Mouse (Mus musculus): Measurements from ENCODE around the gene Mboat7. TPM values are rescaled to one million over a fixed set of nuclear protein-coding genes. Genes with fewer than 3 reads are reported as not detected.

Mboat7 gene
- 100 to 1,000 TPM; 173 to 189 TPM for total RNA-seq (2023)

GRCm38 (mm10) chr7:3692987-3693808 lies at the start of gene Mboat7:
Gene Mboat7 (minus strand): TSS chr7:3693523.

GRCm38 (mm10) chr7:3720268-3720667 lies 26.9 kb upstream of the Mboat7 start, which contains the start of gene Pirb:
Gene Pirb (minus strand): TSS chr7:3720391.

GRCm38 (mm10) chr7:3703879-3704441 lies 10.6 kb upstream of the Mboat7 start, which contains the start of gene Rps9:
Gene Rps9 (plus strand): TSS chr7:3703993.

GRCm38 (mm10) chr7:3692382-3692986 lies 839 bp downstream of the Mboat7 start, which contains the start of gene Tsen34:
Gene Tsen34 (plus strand): TSS chr7:3692863.

GRCm38 (mm10) chr7:3677342-3677741 lies 16.0 kb downstream of the Mboat7 start, which contains the start of gene Tmc4:
Gene Tmc4 (minus strand): TSS chr7:3677553.

GRCm38 (mm10) chr7:3665215-3666114 lies 27.9 kb downstream of the Mboat7 start, which contains the start of gene Leng1:
Gene Leng1 (minus strand): TSS chr7:3665840.

GRCm38 (mm10) chr7:3644672-3645487 lies 48.4 kb downstream of the Mboat7 start, which contains the start of gene Cnot3:
Gene Cnot3 (plus strand): TSS chr7:3645268.

GRCm38 (mm10) chr7:3629543-3630477 lies 63.5 kb downstream of the Mboat7 start, which contains the start of the genes Tfpt and Prpf31:
Gene Tfpt (minus strand): TSS chr7:3629929.
Gene Prpf31 (plus strand): TSS chr7:3629985.

Other genes starting within 250 kb of the Mboat7 start
- 10 to 100 TPM; 46.9 to 62.3 TPM for gene Tarm1, start 190.9 kb downstream of the Mboat7 start, total RNA-seq (2023)
- not detected for gene Oscar, start 77.4 kb downstream of the Mboat7 start, total RNA-seq (2023)
- 100 to 1,000 TPM; 323 to 351 TPM for gene Ndufa3, start 76.2 kb downstream of the Mboat7 start, total RNA-seq (2023)
- gene Tfpt, start 63.6 kb downstream of the Mboat7 start, total RNA-seq (2023), result 10 to 100 TPM; 18.4 to 22.2 TPM
- gene Prpf31, start 63.5 kb downstream of the Mboat7 start, total RNA-seq (2023), result 10 to 100 TPM; 25.9 to 35.3 TPM
- 10 to 100 TPM; 81.0 to 91.7 TPM for gene Cnot3, start 48.3 kb downstream of the Mboat7 start, total RNA-seq (2023)
- 1 to 10 TPM; 6.3 to 6.8 TPM for gene Leng1, start 27.7 kb downstream of the Mboat7 start, total RNA-seq (2023)
- 10 to 100 TPM; 19.5 to 25.0 TPM for gene Tmc4, start 16.0 kb downstream of the Mboat7 start, total RNA-seq (2023)
- 10 to 100 TPM; 42.1 to 45.6 TPM for gene Tsen34, start 660 bp downstream of the Mboat7 start, total RNA-seq (2023)
- gene Rps9, start 10.5 kb upstream of the Mboat7 start, total RNA-seq (2023), result 1,000 to 10,000 TPM; 1,095 to 1,164 TPM
- 100 to 1,000 TPM; 315 to 328 TPM for gene Pirb, start 26.9 kb upstream of the Mboat7 start, total RNA-seq (2023)
- gene Gm15448, start 132.2 kb upstream of the Mboat7 start, total RNA-seq (2023), result 10 to 100 TPM; 81.5 to 86.2 TPM
- gene Pira2, start 151.5 kb upstream of the Mboat7 start, total RNA-seq (2023), result 10 to 100 TPM; 80.0 to 81.8 TPM
- gene Gm14548, start 204.6 kb upstream of the Mboat7 start, total RNA-seq (2023), result 100 to 1,000 TPM; 129 to 133 TPM
- gene Lilra6, start 222.0 kb upstream of the Mboat7 start, total RNA-seq (2023), result 100 to 1,000 TPM; 117 to 121 TPM